Mouse (Mus musculus) gastrocnemius, postnatal 14 days (tissue): ENCODE results near the gene Psmd3. TPM values are rescaled to one million over a fixed set of nuclear protein-coding genes. Genes with fewer than 3 reads are reported as not detected.
"Not testable (repeated sequence)": the region's sequence is repeated elsewhere in the genome, so short reads cannot be mapped to it uniquely, and the experiment has no call there.

Source experiments
- DNase-seq: peaks from one replicate; pipeline ENCODE4 v3.0.0; 2021; ENCODE audit warnings: mixed read lengths
- intact Hi-C: fragments of 180-260 bp; cut with DNase I; formaldehyde crosslinking; loops from one replicate; pipeline ENCODE4 v1.15.1; 2025; ENCODE audit warnings: low total_unique reads
- long read RNA-seq, 2 experiments: library from polyadenylated mRNA; stranded (forward); transcript quantifications; one replicate each; pipeline ENCODE4 v2.0.0; 2021
- total RNA-seq, 2 experiments: library from RNA; stranded (reverse); gene quantifications; 2 replicates each; pipeline ENCODE4 v1.2.3; 2021

Psmd3 gene
- 10 to 100 TPM; 89.2 to 91.4 TPM for total RNA-seq
- long read RNA-seq, experiment 1, transcript Psmd3-201 (12 exons, 2,148 nt) = major isoform, 104 of 121 reads
- long read RNA-seq, experiment 1, partial matches to known transcripts = 11 of 121 reads
- long read RNA-seq, experiment 1, other reads (novel, unspliced or antisense) = 6 of 121 reads
- long read RNA-seq, experiment 2, transcript Psmd3-201 (12 exons, 2,148 nt) = major isoform, 134 of 157 reads
- long read RNA-seq, experiment 2, partial matches to known transcripts = 16 of 157 reads
- long read RNA-seq, experiment 2, other reads (novel, unspliced or antisense) = 7 of 157 reads

DNA sequence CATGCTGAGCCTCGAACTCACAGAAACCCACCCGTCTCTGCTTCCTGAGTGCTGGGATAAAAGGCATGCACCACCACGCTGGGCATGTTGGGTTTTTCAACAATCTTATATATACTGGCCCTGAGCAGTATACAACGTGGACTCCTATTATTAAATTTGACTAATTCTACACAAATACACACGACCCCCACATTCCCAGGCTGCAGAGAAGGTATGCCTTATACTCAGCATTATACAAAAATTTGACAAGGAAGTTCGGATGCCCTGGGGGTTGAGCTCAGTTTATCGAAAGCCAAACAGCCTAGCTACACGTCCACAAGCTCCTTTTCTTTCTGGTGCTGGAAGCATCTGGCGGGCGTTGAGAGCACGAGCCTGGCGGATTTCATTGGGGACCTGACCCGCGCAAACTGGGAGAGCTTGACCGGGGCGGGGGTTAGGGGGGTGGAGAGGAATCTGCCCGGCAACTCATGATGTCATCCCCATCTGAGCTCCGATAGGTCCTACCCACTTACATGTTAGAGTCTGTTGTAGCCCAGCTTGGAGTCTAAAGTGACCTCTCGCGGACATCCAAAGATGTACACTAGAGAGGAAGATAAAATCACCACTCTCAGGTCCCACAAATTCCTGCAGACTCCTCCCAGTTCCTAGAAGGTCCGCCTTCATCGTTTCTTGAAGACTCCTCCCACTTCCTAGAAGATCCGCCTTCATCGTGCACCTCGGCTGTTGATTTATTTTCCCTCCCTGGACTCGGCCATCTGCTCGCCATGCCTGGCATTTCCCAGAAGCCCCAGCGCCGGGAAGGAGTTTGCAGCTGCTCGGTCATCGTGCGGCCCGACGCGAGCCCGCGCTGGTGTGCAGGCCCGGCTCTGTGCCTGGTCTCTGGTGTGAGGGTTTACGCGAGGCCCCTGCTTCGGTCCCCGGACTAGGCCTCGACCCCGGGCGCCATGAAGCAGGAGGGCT is at the start of gene Psmd3:
TSS of gene Psmd3 (plus strand) at position 769 of the 960 bp plus-strand sequence.
- intact Hi-C loops = no loop called here

DNA sequence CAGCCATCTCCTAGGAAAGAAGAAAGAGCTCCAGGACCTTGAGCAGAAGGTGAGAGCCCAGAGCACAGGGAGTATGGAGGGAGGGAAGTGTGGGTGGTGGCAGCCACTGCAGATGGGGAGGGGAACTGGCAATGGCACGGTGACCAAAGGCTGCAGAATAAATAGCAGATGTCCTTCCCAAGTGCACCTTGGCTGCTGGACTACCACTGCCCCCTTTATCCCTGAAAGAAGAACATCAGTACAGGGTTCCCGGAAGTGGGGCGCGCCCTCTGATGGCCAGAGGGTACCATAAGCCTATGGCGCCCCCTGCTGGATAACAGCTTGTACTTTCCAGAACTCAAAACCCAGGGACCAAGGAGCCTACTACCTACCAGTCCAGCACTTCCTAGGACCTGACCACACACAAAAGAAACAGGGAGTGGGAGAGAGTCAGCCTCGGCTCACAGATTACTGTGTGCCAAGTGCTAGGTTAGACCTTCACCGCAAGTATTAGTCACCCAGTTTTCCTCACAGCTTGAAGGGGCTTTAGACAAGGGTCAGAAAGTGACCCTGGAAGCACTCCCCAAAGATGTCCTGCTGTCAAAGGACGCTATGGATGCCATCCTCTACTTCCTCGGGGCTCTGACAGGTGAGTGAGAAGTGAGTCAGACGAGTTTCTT is 46.9 kb upstream of the Psmd3 start:
- DNase-seq, intact Hi-C loops: not testable (repeated sequence)

More for the DNA sequence above, at the start of gene Psmd3:
- DNase-seq = peak; percentile 95

DNA sequence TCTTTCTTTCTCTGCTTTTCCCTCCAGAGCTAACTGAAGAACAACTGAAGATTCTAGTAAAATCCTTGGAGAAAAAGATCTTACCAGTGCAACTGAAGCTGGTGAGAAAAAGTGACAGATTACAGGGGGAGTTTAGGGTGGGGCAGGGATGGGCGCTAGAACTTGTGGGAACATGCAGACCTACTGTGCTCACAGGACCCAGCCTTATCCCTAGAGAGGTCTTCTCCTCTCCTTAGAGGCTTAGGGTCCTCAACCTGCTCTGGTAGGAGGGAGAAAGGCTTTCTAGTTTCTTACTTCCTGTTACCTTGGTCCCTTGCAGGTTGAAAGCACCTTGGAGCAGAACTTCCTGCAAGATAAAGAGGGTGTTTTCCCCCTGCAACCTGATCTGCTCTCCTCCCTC is 44.9 kb upstream of the Psmd3 start:
- intact Hi-C loops = no loop called here
- no peak for DNase-seq

DNA sequence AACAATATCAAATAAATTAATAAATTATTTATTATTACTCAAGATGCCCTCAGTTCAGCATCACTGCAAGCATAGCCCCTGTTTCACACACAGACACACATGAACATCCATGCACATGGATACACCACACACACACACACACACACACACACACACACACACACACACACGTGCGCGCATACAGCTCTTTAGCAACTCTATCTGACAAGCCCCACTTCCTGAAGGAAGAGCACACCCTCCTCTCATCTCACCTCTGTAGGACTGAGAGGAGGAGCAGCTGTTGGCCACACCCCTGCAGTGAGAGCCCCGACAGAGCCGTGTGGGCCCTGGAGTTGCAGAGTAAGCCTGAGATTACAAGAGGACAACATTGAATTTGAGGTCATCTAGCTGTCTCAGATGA is 42.3 kb upstream of the Psmd3 start:
- intact Hi-C loops = no loop called here

DNA sequence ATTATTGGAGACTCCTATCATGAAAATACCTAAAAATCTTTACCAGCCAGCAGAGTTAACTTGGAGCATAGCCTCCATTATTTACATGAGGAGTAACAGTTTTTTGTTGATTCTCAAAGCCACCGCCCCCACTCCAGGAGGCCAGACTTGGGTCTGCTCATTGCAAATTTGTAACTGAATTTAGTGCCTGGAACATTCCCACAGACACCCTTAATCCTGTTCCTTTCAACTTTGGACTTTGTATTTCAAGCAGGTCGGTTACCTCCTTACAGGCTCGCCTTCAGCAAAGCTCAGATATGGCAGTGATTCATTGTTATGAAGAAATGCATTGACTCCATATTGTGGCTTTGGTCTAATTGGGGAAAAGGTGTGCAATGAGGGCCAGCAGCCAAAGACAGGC is 37.6 kb upstream of the Psmd3 start:
- no peak for DNase-seq
- intact Hi-C loops = no loop called here

More for the DNA sequence above, 42.3 kb upstream of the Psmd3 start:
- no peak for DNase-seq

DNA sequence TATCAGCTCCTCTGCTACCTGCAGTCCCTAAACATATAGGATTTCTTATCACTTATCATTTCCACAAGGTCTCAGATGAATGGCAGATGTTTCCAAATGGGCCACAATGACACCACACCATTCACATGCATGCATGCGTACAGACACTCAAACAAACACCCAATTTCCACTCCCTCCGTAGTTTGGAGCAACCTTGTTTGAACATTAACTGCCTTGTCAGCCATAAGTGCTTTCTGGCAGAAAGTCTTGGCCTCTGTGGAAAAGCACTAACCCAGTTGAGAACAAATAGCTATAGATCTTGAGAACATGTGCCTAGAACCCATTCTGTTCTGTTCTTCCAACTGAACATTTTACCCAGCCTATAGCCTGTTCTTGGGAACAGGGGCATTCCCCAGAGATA is 36.4 kb upstream of the Psmd3 start:
- intact Hi-C loops = no loop called here
- no peak for DNase-seq

DNA sequence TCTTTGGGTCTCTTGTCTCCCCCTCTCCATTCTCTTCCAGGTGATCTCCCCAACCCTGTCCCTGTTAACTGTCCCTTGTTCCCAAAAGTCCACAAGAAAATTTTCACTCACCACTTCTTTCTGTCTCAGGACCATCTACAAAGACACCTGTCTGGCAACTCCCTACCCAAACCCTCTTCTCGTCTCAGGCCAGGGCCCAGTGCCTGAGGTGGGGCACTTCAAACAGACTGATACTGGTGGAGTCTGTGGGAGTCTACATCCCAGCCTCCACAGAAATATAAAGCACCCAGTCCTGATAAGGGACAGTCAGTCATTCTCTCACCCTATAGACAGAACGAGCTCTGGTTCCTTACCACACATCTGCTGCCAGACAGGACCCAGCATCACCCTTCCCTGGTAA is 35.9 kb upstream of the Psmd3 start, which contains the start of gene Gsdma2:
TSS of gene Gsdma2 (plus strand) at position 301 of the 400 bp plus-strand sequence.
- DNase-seq = no peak
- intact Hi-C loops = no loop called here

DNA sequence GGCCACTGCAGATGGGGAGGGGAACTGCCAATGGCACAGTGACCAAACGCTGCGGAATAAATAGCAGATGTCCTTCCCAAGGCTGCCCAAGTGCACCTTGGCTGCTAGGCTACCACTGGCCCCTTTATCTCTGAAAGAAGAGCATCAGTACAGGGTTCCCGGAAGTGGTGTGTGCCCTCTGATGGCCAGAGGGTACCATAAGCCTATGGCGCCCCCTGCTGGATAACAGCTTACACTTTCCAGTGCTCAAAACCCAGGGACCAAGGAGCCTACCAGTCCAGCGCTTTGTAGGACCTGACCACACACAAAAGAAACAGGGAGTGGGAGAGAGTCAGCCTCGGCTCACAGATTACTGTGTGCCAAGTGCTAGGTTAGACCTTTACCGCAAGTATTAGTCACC is 27.3 kb upstream of the Psmd3 start:
- peak; percentile 25 for DNase-seq
- intact Hi-C loops = loop anchor here (10.0 kb wide), 1 partner anchor 50 kb away; no protein-coding TSS in a partner anchor

DNA sequence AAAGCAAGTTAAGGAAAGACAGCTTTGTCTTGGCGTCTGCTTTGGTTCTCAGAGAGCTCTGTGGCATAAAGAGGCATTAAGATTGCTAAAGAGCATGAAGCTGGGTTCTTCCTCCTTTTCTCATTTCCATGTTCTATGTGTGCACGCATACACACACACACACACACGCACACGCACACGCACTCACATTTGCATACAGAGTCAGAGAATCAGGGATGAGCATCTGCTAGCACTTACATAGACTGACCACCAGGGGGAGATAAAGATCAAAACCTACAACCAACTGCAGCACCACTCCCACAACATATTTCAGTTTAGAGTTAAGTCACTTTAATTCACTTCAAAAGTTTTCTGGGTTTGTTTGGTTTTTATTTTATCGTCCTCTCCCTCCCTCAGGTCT is 21.8 kb upstream of the Psmd3 start:
- intact Hi-C loops = no loop called here
- no peak for DNase-seq

DNA sequence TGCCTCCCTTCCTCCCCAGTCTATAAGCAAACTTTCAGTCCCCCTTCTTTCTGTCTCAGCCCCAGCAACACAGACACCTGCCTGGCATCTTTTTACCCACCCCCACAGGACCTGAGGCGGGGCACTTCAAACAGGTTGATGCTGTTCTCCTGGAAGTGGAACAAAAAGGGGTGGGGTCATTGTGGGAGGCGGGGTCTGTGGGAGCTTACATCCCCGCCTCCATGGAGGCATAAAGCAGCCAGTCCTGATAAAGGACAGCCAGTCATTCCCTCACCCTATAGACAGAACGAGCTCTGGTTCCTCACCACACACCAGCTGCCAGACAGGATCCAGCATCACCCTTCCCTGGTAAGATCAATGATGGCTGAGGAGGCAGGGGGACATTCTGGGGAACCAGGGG is 18.3 kb upstream of the Psmd3 start, which contains the start of gene Gsdma:
TSS of gene Gsdma (plus strand) at position 261 of the 400 bp plus-strand sequence.
- intact Hi-C loops = no loop called here
- no peak for DNase-seq

DNA sequence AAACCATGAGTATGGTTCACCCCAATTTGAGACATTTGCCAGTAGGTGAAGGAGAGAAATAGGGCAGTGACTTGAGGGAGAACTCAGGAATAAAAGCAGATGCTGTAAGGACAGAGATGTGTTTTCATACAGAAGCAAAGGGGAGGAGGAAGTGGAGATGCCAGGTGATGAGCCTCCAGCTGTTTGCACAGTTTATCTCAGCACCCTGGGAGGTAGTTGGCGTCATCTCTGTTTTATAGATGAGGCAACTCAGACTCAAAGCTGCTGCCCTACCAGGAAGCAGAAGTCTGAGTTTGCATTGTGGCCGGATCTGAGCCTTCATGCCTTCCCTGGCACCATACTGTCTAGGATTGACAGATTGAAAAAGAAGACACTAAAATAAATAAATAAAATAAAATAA is 13.4 kb upstream of the Psmd3 start:
- intact Hi-C loops = no loop called here
- no peak for DNase-seq

DNA sequence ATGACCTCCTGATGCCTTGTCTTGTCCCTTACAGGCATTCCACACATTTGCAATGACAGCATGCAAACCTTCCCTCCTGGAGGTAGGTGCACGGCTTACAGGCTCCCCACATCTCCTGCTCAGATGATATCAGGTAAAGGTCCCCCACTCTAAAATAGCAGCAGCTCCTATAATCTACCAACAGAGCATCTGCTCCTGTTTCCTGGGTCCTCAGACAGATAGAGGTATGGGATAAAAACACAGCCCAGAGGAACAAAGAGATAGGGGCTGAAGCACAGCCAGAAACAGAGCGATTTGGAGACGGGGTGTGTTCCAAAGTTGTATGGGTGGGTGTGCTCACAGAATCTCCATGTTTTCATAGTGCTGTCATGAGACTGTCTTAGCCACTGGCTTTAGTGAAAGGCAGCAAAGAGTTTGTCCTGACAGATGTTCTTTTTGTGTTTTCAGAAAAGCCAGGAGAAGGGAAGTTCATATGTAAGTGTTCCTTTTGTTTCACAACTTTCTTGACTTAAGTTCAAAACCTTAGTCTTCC is 11.0 kb upstream of the Psmd3 start:
- no peak for DNase-seq
- intact Hi-C loops = no loop called here

DNA sequence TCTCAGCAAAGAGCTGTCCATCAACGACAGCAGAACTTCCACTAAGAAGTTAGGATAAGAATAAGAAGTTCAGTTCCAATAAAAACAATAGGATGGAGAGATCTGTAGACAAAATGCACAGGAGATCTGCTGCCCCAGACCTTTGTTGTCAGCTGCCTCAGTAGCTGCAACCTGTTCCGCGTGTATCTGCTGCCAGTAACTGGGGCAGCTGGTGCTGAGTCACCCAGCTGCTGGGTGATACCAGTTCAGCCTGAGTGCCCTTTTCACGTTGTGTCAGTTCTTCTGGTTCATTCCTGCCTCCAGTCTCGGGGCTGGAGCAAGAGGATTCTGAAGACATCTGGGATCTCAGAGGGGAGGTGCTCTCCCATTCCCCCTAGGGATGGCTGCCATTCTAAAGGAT is 10.5 kb upstream of the Psmd3 start:
- no peak for DNase-seq
- intact Hi-C loops = no loop called here

DNA sequence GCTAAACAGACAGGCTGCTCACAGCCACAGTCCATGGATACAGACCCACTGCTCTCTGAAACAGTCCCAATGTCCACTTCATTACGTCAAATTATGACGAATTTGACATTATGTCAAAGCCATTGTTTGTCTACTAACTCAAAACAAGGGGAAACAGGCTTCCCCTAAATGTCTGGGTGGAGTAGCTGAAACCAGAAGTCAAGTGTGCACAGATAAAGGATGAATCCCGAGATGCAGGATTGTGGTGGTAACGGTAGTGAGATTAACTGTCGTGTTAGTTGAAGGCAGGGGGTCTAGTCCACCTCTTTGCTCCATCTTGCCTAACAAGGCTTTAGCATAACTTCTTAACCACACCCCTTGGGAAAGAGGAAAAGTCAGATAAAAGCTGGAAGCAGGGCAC is 9.9 kb upstream of the Psmd3 start:
- intact Hi-C loops = no loop called here
- no peak for DNase-seq

DNA sequence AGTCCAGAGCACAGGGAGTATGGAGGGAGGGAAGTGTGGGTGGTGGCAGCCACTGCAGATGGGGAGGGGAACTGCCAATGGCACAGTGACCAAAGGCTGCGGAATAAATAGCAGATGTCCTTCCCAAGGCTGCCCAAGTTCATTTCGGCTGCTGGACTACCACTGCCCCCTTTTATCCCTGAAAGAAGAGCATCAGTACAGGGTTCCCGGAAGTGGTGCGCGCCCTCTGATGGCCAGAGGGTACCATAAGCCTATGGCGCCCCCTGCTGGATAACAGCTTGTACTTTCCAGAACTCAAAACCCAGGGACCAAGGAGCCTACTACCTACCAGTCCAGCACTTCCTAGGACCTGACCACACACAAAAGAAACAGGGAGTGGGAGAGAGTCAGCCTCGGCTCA is 9.2 kb upstream of the Psmd3 start:
- intact Hi-C loops = not testable (repeated sequence)
- DNase-seq = peak; percentile 46

DNA sequence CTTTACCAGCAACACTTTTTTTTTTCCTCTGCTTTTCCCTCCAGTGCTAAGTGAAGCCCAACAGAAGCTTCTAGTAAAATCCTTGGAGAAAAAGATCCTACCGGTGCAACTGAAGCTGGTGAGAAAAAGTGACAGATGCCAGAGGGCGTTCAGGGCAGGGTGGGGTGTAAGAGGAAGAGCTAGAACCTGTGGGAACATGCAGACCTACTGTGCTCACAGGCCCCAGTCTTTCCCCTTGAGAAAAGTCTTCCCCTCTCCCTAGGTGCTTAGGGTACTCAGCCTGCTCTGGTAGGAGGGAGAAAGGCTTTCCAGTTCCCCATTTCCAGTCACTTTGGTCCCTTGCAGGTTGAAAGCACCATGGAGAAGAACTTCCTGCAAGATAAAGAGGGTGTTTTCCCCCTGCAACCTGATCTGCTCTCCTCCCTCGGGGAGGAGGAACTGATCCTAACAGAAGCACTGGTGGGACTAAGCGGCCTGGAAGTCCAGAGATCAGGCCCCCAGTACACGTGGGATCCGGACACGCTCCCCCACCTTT is 6.5 kb upstream of the Psmd3 start:
- DNase-seq = no peak
- intact Hi-C loops = no loop called here

DNA sequence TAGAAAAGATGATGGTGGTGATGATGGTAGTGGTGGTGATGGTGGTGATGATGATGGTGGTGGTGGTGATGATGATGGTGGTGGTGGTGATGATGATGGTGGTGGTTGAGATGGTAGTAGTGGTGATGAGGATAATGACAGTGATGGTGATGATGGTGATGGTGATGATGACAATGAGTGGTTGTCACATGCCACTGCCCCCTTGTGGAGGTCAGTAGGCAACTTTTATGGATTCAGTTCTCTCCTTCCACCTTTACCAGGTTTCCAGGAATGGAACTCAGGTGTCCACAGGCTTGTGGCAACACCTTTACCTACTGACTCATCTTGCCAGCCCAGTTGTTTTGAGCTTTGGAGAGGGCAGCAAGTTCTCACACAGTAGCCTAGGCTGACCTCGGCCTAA is 2.3 kb upstream of the Psmd3 start:
- intact Hi-C loops = no loop called here
- DNase-seq = no peak

DNA sequence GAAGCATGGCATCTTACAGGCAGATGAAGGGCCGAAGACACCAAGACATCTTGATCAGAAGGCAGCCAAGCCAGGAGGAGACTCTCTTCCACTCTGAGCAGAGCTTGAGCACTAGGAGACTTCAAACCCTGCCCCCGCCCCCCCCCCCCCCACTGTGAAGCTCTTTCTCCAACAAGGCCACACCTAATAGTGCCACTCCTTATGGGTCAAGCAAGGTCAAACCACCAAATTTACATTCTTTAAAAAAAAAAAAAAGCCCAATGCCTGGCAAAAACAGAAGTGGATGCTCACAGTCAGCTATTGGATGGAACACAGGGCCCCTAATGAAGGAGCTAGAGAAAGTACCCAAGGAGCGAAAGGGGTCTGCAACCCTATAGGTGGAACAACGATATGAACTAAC is 1.8 kb upstream of the Psmd3 start:
- intact Hi-C loops, DNase-seq: not testable (repeated sequence)

DNA sequence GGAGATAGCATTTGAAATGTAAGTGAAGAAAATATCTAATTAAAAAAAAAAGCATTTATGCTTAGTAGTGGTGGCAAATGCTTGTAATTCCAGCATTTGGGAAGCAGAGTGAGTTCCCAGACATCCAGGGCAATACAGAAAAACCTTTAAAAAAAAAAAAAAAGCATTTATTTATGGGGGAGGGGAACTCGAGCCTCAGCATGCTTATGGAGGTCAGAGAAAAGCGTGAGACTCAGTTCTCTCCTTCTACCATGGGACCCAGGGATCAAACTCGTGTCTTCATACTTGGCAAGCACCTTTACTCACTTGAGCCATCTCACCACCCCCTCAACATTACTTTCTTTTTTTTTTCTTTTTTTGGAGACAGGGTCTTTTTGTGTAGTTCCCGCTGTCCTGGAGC is 1.2 kb upstream of the Psmd3 start:
- intact Hi-C loops = no loop called here
- DNase-seq = no peak

DNA sequence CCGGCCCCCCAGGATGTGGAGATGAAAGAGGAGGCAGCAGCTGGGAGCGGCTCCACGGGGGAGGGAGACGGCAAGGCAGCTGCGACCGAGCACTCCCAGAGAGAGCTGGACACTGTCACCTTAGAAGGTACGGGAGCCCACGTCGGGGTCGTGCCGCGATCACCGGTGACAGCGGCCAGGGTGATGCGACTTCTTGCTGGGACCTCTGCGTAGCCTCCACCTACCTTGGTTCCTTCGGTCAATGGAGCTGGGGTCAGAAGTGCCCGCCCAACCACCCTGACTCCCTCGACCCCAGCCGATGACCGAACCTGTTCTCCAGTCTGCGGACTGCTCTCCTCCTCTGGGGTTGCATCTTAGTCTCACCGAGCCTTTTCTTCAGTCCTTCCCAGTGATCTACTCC is 457 bp downstream of the Psmd3 start:
- intact Hi-C loops = no loop called here

More for the DNA sequence above, 457 bp downstream of the Psmd3 start:
- DNase-seq = no peak
